Mouse (Mus musculus) lung, postnatal 0 days (tissue): Measurements from ENCODE around the gene S1pr1.

Source experiments
- CTCF ChIP-seq: IDR thresholded peaks from 2 replicates; pipeline ENCODE4 v1.5.1; 2016; ENCODE audit warnings: antibody characterized with exemption, mild to moderate bottlenecking
- EP300 ChIP-seq: IDR thresholded peaks from 2 replicates; pipeline ENCODE4 v1.6.1; 2016; ENCODE audit warnings: antibody characterized with exemption, mild to moderate bottlenecking, control low read depth

DNA sequence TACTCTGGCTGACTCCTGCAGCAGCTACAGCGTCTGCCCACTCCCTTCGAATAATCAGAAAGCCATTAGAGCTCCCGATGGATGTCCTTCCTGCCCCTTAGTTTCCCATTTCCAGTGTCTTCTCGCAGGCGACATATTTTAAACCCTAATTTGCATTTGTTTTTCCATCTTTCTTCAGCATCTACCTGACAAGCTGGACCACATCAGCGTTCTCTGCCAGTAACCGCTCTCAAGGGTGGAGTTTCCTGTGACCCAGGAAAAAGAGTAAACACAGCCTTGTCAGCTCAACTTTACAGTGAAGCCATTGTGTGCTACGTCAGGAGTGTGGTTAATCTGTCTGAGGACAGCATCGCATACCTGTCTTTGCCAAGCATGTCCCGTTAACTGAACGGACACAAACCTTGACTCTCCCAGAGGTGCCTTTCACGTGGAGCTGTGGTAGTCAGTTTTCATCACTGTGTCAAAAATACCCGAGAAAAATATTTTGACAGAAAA, 41.2 kb downstream of the S1pr1 start:
- TF ChIP-seq CTCF = no peak
- peak; percentile 77 for TF ChIP-seq EP300
